Mouse (Mus musculus) liver, embryonic 11.5 days (tissue): Measurements from ENCODE around the gene Mpdu1. TPM values are rescaled to one million over a fixed set of nuclear protein-coding genes. Genes with fewer than 3 reads are reported as not detected.

Source experiments
- ATAC-seq: fragments of 200-750 bp; cut with Nextera tagmentation; replicated peaks from 2 replicates; pipeline ENCODE4 v1.8.0; 2017; ENCODE audit warnings: moderate number of reproducible peaks, mild to moderate bottlenecking, moderate TSS enrichment, moderate library complexity; ENCODE audit not compliant: low FRiP score
- DNase-seq: peaks from one replicate; pipeline ENCODE4 v3.0.0-alpha.2; 2017; ENCODE audit warnings: low spot score
- H3K27ac ChIP-seq: fragments of 300-500 bp; sonication (generic); 2 replicates; pipeline ENCODE4 v1.5.1; 2014; ENCODE audit warnings: mild to moderate bottlenecking, low read depth, low read length, control low read depth
- H3K27me3 ChIP-seq: fragments of 300-500 bp; sonication (generic); replicated peaks from 2 replicates; pipeline ENCODE4 v1.6.1; 2014; ENCODE audit warnings: low read length, mixed read lengths; ENCODE audit not compliant: control insufficient read depth, insufficient read depth
- H3K36me3 ChIP-seq: fragments of 300-500 bp; sonication (generic); 2 replicates; pipeline ENCODE4 v1.6.1; 2014; ENCODE audit warnings: mild to moderate bottlenecking, low read length, moderate library complexity, mixed read lengths; ENCODE audit not compliant: control insufficient read depth, insufficient read depth
- H3K4me1 ChIP-seq: fragments of 300-500 bp; sonication (generic); replicated peaks from 2 replicates; pipeline ENCODE4 v1.6.1; 2014; ENCODE audit warnings: low read length, mixed read lengths; ENCODE audit not compliant: control insufficient read depth, insufficient read depth
- H3K4me2 ChIP-seq: fragments of 300-500 bp; sonication (generic); 2 replicates; pipeline ENCODE4 v1.6.1; 2014; ENCODE audit warnings: mild to moderate bottlenecking, control low read depth, moderate library complexity
- H3K4me3 ChIP-seq: fragments of 300-500 bp; sonication (generic); 2 replicates; pipeline ENCODE4 v1.5.1; 2014; ENCODE audit warnings: low read depth, low read length, control low read depth
- H3K9ac ChIP-seq: fragments of 300-500 bp; sonication (generic); 2 replicates; pipeline ENCODE4 v1.6.1; 2014; ENCODE audit warnings: low read depth, low read length, control low read depth
- H3K9me3 ChIP-seq: fragments of 300-500 bp; sonication (generic); 2 replicates; pipeline ENCODE4 v1.6.1; 2016; ENCODE audit warnings: low read length, inconsistent platforms, mixed read lengths; ENCODE audit not compliant: control insufficient read depth
- WGBS: fragments of 180-500 bp; shearing (Covaris S2); extraction: QIAGEN DNeasy Blood & Tissue Kit; methylation state at CpG from one replicate; pipeline ENCODE4 v1.1.7; 2014; 5-methylcytosine and 5-hydroxymethylcytosine counted together
- microRNA counts: library from miRNA; unstranded; fragments of <30 nt; microRNA quantifications from one replicate; lab custom pipeline; 2015
- microRNA-seq: library from miRNA; unstranded; fragments of <30 nt; microRNA quantifications from one replicate; pipeline ENCODE4, GENCODE M21; 2017; ENCODE audit warnings: borderline number of aligned reads
- polyA plus RNA-seq: library from polyadenylated mRNA; unstranded; fragments of >200 nt; fragmentation: Nextera tagmentation; extraction: Ambion mirVana; gene quantifications from 2 replicates; pipeline ENCODE4 v1.2.1, GENCODE M21; 2014

Gene Mpdu1
- polyA plus RNA-seq, 1 experiment from 2014 or later = 24.0 TPM

DNA sequence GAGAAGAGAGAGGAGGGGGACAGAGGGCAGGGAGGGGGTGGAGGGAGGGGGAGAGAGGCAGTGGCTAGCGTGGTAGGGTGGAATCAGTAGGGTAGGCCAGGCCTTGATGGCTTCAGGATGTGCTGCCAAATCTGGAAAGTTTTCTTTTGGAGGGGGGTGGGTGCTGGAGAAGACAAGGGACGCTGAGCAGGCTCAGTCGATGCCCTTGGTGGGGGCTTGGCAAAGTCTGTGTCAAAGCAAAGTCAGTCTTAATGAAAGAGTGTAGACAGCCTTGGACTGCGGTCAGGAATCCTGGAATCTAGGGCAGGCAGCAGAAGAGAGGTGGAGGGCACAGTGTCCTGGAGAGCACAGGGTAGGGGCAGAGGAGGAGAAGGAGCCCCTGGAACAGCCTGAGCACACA lies 51.5 kb downstream of the Mpdu1 start:
- H3K27me3 ChIP-seq = no peaks in the 10 kb centered on the region
- ATAC-seq (no peak), DNase-seq (no peak)
- peaks cover 38% of the 10 kb centered on the region for H3K4me1 ChIP-seq
- no peak overlapping the region for H3K9ac ChIP-seq
- H3K9me3 ChIP-seq = no peaks in the 10 kb centered on the region
- H3K27ac ChIP-seq = no peak overlapping the region
- H3K4me2 ChIP-seq = no peak overlapping the region
- H3K36me3 ChIP-seq = no peaks in the 10 kb centered on the region
- WGBS = 68% methylated on average over 4 of the region's 4 CpGs
- H3K4me3 ChIP-seq = no peak overlapping the region

DNA sequence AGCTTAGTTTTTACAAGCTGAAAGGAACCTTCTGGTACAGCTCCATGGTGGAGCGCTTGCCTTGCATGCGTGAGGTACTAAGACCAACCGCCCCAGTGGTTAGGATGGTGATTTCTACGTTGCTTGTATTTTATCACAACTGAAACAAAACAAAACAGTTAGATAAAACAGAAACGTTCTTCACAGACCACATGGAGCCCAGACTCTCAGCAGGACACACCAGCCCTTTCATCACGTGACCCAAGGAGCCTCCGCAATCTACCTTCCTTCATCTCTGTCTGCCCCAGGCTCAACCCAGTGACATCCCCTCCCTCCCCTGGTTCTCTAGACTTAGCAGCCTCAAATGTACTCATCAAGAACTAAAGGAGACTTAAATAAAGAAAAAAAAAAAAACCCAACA lies 53.0 kb downstream of the Mpdu1 start:
- ATAC-seq (peak; percentile 51), DNase-seq (no peak)
- Histone ChIP-seq H3K4me3 (no peak overlapping the region), H3K9me3 (no peaks in the 10 kb centered on the region), H3K9ac (peak overlapping the region; percentile 46), H3K4me2 (peak overlapping the region; percentile 49), H3K36me3 (no peaks in the 10 kb centered on the region), H3K27me3 (no peaks in the 10 kb centered on the region), H3K27ac (peak overlapping the region; percentile 95), H3K4me1 (peaks cover 43% of the 10 kb centered on the region)
- 30% methylated on average over 7 of the region's 7 CpGs for WGBS

- 59% methylated on average over 3 of the region's 3 CpGs for WGBS
- H3K36me3 ChIP-seq = no peaks in the 10 kb centered on the region
- H3K4me1 ChIP-seq = peaks cover 49% of the 10 kb centered on the region
- no peaks in the 10 kb centered on the region; the same call in 1 of the 2 replicates for H3K27me3 ChIP-seq
- H3K9me3 ChIP-seq = no peaks in the 10 kb centered on the region
- H3K27ac ChIP-seq = peak overlapping the region; percentile 95
- H3K4me3 ChIP-seq = no peak overlapping the region
- ATAC-seq (peak; percentile 46), DNase-seq (no peak)
- no peak overlapping the region for H3K9ac ChIP-seq
- H3K4me2 ChIP-seq = no peak overlapping the region; the same call in 1 of the 2 replicates
These were observed 53.9 kb downstream of the Mpdu1 start for GRCm38 (mm10) chr11:69608525-69608924.

GRCm38 (mm10) chr11:69606832-69607231 lies 55.6 kb downstream of the Mpdu1 start:
- Histone ChIP-seq H3K4me2 (no peak overlapping the region), H3K4me3 (no peak overlapping the region), H3K36me3 (no peaks in the 10 kb centered on the region), H3K9me3 (no peaks in the 10 kb centered on the region), H3K27ac (no peak overlapping the region), H3K4me1 (peaks cover 55% of the 10 kb centered on the region), H3K27me3 (no peaks in the 10 kb centered on the region; the same call in 1 of the 2 replicates), H3K9ac (no peak overlapping the region)
- no peak for DNase-seq
- ATAC-seq = no peak
- 74% methylated on average over 2 of the region's 2 CpGs for WGBS

MicroRNAs within 50 kb of the gene (microRNA counts, 519-probe panel; counts per million panel counts)
- microRNA mmu-miR-1934 (lab: Ali Mortazavi, UCI) (not detected), microRNA mmu-miR-467f (lab: Ali Mortazavi, UCI) (3,073 counts per million, percentile 12 among the panel's probes with 10 or more counts)

Small RNAs within 50 kb of the gene (microRNA-seq; reads per million reads assigned to microRNA genes)
- 14.8 reads per million, percentile 27 among the genes with 10 or more reads in this experiment for gene Mir1934
- gene Mir467f = not detected

Other genes starting within 250 kb of the Mpdu1 start
- gene Kdm6b, start 249.0 kb downstream of the Mpdu1 start, polyA plus RNA-seq = 15.4 and 17.4 TPM in 2 replicates
- 0.14 and 0.52 TPM in 2 replicates for gene Dnah2, start 113.5 kb downstream of the Mpdu1 start, polyA plus RNA-seq
- 1.8 and 2.4 TPM in 2 replicates for gene Efnb3, start 102.4 kb downstream of the Mpdu1 start, polyA plus RNA-seq
- gene Wrap53, start 82.4 kb downstream of the Mpdu1 start, polyA plus RNA-seq = 33.7 and 39.3 TPM in 2 replicates
- gene Trp53, start 82.3 kb downstream of the Mpdu1 start, polyA plus RNA-seq = 196 and 198 TPM in 2 replicates
- 76.2 and 79.5 TPM in 2 replicates for gene Atp1b2, start 56.7 kb downstream of the Mpdu1 start, polyA plus RNA-seq
- 42.9 and 43.8 TPM in 2 replicates for gene Shbg, start 44.7 kb downstream of the Mpdu1 start, polyA plus RNA-seq
- gene Sat2, start 40.6 kb downstream of the Mpdu1 start, polyA plus RNA-seq = 16.7 and 18.0 TPM in 2 replicates
- 22.8 and 26.2 TPM in 2 replicates for gene Fxr2, start 29.7 kb downstream of the Mpdu1 start, polyA plus RNA-seq
- gene Sox15, start 7.3 kb downstream of the Mpdu1 start, polyA plus RNA-seq = not detected in 2 replicates
- 21.0 and 22.0 TPM in 2 replicates for gene Cd68, start 3.5 kb upstream of the Mpdu1 start, polyA plus RNA-seq
- 755 and 757 TPM in 2 replicates for gene Eif4a1, start 9.8 kb upstream of the Mpdu1 start, polyA plus RNA-seq
- 75.4 and 79.1 TPM in 2 replicates for gene Senp3, start 19.4 kb upstream of the Mpdu1 start, polyA plus RNA-seq
- 0.37 TPM in 1 of 2 replicates, not detected in the other for gene Tnfsf13, start 23.1 kb upstream of the Mpdu1 start, polyA plus RNA-seq
- 4.5 and 6.0 TPM in 2 replicates for gene Tnfsf12, start 33.2 kb upstream of the Mpdu1 start, polyA plus RNA-seq
- 1.7 and 2.6 TPM in 2 replicates for gene Tnfsfm13, start 33.5 kb upstream of the Mpdu1 start, polyA plus RNA-seq
- 46.1 and 48.9 TPM in 2 replicates for gene Polr2a, start 96.0 kb upstream of the Mpdu1 start, polyA plus RNA-seq
- gene Slc35g3, start 99.3 kb upstream of the Mpdu1 start, polyA plus RNA-seq = not detected in 2 replicates
- gene Zbtb4, start 103.3 kb upstream of the Mpdu1 start, polyA plus RNA-seq = 0.90 and 1.0 TPM in 2 replicates
- 1.3 and 1.4 TPM in 2 replicates for gene Chrnb1, start 133.3 kb upstream of the Mpdu1 start, polyA plus RNA-seq
- gene Fgf11, start 139.2 kb upstream of the Mpdu1 start, polyA plus RNA-seq = 1.2 TPM in 2 replicates
- 0.96 and 1.2 TPM in 2 replicates for gene Tmem102, start 143.0 kb upstream of the Mpdu1 start, polyA plus RNA-seq
- gene Gm39566, start 152.7 kb upstream of the Mpdu1 start, polyA plus RNA-seq = not detected in 2 replicates
- not detected in 2 replicates for gene Spem2, start 155.8 kb upstream of the Mpdu1 start, polyA plus RNA-seq
- gene Spem1, start 159.5 kb upstream of the Mpdu1 start, polyA plus RNA-seq = not detected in 2 replicates
- 2.8 and 3.4 TPM in 2 replicates for gene Nlgn2, start 175.1 kb upstream of the Mpdu1 start, polyA plus RNA-seq
- gene Tmem256, start 175.9 kb upstream of the Mpdu1 start, polyA plus RNA-seq = 336 and 370 TPM in 2 replicates
- 63.5 and 70.1 TPM in 2 replicates for gene Plscr3, start 183.7 kb upstream of the Mpdu1 start, polyA plus RNA-seq
- 0.57 and 0.62 TPM in 2 replicates for gene Tnk1, start 196.1 kb upstream of the Mpdu1 start, polyA plus RNA-seq
- gene Tmem95, start 215.4 kb upstream of the Mpdu1 start, polyA plus RNA-seq = not detected in 2 replicates
- 2.3 and 3.6 TPM in 2 replicates for gene Kctd11, start 218.8 kb upstream of the Mpdu1 start, polyA plus RNA-seq
- gene Acap1, start 232.9 kb upstream of the Mpdu1 start, polyA plus RNA-seq = 8.6 and 8.7 TPM in 2 replicates
- 3.2 and 4.0 TPM in 2 replicates for gene 2810408A11Rik, start 238.3 kb upstream of the Mpdu1 start, polyA plus RNA-seq
- 9.5 and 10.5 TPM in 2 replicates for gene Neurl4, start 238.4 kb upstream of the Mpdu1 start, polyA plus RNA-seq